Mouse (Mus musculus) megakaryocyte, embryonic 14.5 days (primary cell): Measurements from ENCODE around the gene Cetn3. TPM values are rescaled to one million over a fixed set of nuclear protein-coding genes. Genes with fewer than 3 reads are reported as not detected.

Experiments used
- H3K27me3 ChIP-seq: replicated peaks from 2 replicates; pipeline ENCODE3; 2012; ENCODE audit warnings: inconsistent platforms
- H3K36me3 ChIP-seq: replicated peaks from 2 replicates; pipeline ENCODE3; 2012; ENCODE audit warnings: low read length, inconsistent platforms, mixed read lengths
- H3K4me1 ChIP-seq: 2 replicates; pipeline ENCODE4 v1.6.1; 2012; ENCODE audit warnings: inconsistent platforms
- H3K4me3 ChIP-seq: replicated peaks from 2 replicates; pipeline ENCODE3; 2012; ENCODE audit warnings: moderate library complexity, mild to moderate bottlenecking, inconsistent platforms
- H3K9me3 ChIP-seq: 2 replicates; pipeline ENCODE4 v1.6.1; 2012; ENCODE audit warnings: inconsistent platforms
- FLI1 ChIP-seq: IDR thresholded peaks from 2 replicates; pipeline ENCODE4 v1.6.1; 2012; ENCODE audit warnings: low read length, inconsistent platforms, mixed read lengths
- GATA1 ChIP-seq: IDR thresholded peaks from 3 replicates; pipeline ENCODE4 v1.6.1; 2012; ENCODE audit warnings: mixed read lengths, low read length, inconsistent platforms, borderline replicate concordance
- polyA plus RNA-seq: library from polyadenylated mRNA; stranded (reverse); fragments of >175 nt; gene quantifications from 2 replicates; pipeline ENCODE4 v1.2.3, GENCODE M21; 2012; ENCODE audit warnings: low replicate concordance; ENCODE audit not compliant: insufficient read depth

The Cetn3 gene
- polyA plus RNA-seq: 6.0 TPM in 1 of 2 replicates, not detected in the other

- peak within 1 kb of the TSS; percentile 97 for H3K4me3 ChIP-seq
- no peak for TF ChIP-seq GATA1
- no peak for TF ChIP-seq FLI1
- no peaks in the 10 kb centered on the region for H3K9me3 ChIP-seq
- H3K27me3 ChIP-seq: no peaks in the 10 kb centered on the region
- H3K4me1 ChIP-seq: peaks cover 30% of the 10 kb centered on the region
- H3K36me3 ChIP-seq: peaks cover 37% of the 10 kb centered on the region
These were observed at the start of gene Cetn3 for GRCm38 (mm10) chr13:81782971-81783404. Cetn3 (plus strand) TSS chr13:81783077.

GRCm38 (mm10) chr13:81736606-81737005, 46.3 kb upstream of the Cetn3 start:
- TF ChIP-seq FLI1 (no peak), GATA1 (no peak)
- Histone ChIP-seq H3K4me1 (peaks cover 34% of the 10 kb centered on the region), H3K9me3 (no peaks in the 10 kb centered on the region), H3K36me3 (peaks cover 4% of the 10 kb centered on the region), H3K27me3 (no peaks in the 10 kb centered on the region), H3K4me3 (no peak overlapping the region)

GRCm38 (mm10) chr13:81740898-81741297, 42.0 kb upstream of the Cetn3 start:
- Histone ChIP-seq H3K9me3 (no peaks in the 10 kb centered on the region), H3K4me3 (peak overlapping the region; percentile 53), H3K27me3 (no peaks in the 10 kb centered on the region), H3K36me3 (peaks cover under 1% of the 10 kb centered on the region), H3K4me1 (peaks cover 47% of the 10 kb centered on the region)
- TF ChIP-seq FLI1 (no peak), GATA1 (no peak)

GRCm38 (mm10) chr13:81743391-81744091, 39.3 kb upstream of the Cetn3 start:
- peaks cover 2% of the 10 kb centered on the region; the same call in 1 of the 2 replicates for H3K9me3 ChIP-seq
- no peaks in the 10 kb centered on the region for H3K36me3 ChIP-seq
- H3K4me3 ChIP-seq: no peak overlapping the region
- H3K4me1 ChIP-seq: peaks cover 47% of the 10 kb centered on the region
- H3K27me3 ChIP-seq: no peaks in the 10 kb centered on the region
- TF ChIP-seq GATA1 (no peak), FLI1 (no peak)

GRCm38 (mm10) chr13:81744092-81744396, 38.8 kb upstream of the Cetn3 start:
- H3K4me3 ChIP-seq: no peak overlapping the region
- peaks cover 42% of the 10 kb centered on the region for H3K4me1 ChIP-seq
- no peaks in the 10 kb centered on the region for H3K36me3 ChIP-seq
- TF ChIP-seq FLI1 (no peak), GATA1 (no peak)
- no peaks in the 10 kb centered on the region for H3K27me3 ChIP-seq
- H3K9me3 ChIP-seq: peaks cover 2% of the 10 kb centered on the region; the same call in 1 of the 2 replicates

- Histone ChIP-seq H3K4me1 (peaks cover 11% of the 10 kb centered on the region), H3K27me3 (no peaks in the 10 kb centered on the region), H3K4me3 (no peak overlapping the region), H3K36me3 (peaks cover 7% of the 10 kb centered on the region), H3K9me3 (peaks cover 9% of the 10 kb centered on the region)
- TF ChIP-seq GATA1 (no peak), FLI1 (no peak)
These were observed 28.0 kb upstream of the Cetn3 start for GRCm38 (mm10) chr13:81754878-81755277.

- H3K4me1 ChIP-seq: peaks cover 11% of the 10 kb centered on the region
- H3K27me3 ChIP-seq: no peaks in the 10 kb centered on the region
- H3K36me3 ChIP-seq: peaks cover 5% of the 10 kb centered on the region
- TF ChIP-seq FLI1 (no peak), GATA1 (no peak)
- no peak overlapping the region for H3K4me3 ChIP-seq
- peaks cover 9% of the 10 kb centered on the region for H3K9me3 ChIP-seq
These were observed 27.6 kb upstream of the Cetn3 start for GRCm38 (mm10) chr13:81755324-81755723.

GRCm38 (mm10) chr13:81757058-81757660, 25.7 kb upstream of the Cetn3 start:
- TF ChIP-seq FLI1: no peak
- no peak for TF ChIP-seq GATA1
- Histone ChIP-seq H3K4me1 (peaks cover 17% of the 10 kb centered on the region), H3K27me3 (no peaks in the 10 kb centered on the region), H3K9me3 (peaks cover 9% of the 10 kb centered on the region), H3K36me3 (peaks cover 5% of the 10 kb centered on the region), H3K4me3 (no peak overlapping the region)

GRCm38 (mm10) chr13:81760379-81760778, 22.5 kb upstream of the Cetn3 start:
- H3K36me3 ChIP-seq: peaks cover 2% of the 10 kb centered on the region
- no peak for TF ChIP-seq GATA1
- no peak for TF ChIP-seq FLI1
- peaks cover 2% of the 10 kb centered on the region; the same call in 1 of the 2 replicates for H3K9me3 ChIP-seq
- H3K4me3 ChIP-seq: no peak overlapping the region
- no peaks in the 10 kb centered on the region for H3K27me3 ChIP-seq
- H3K4me1 ChIP-seq: peaks cover 17% of the 10 kb centered on the region

GRCm38 (mm10) chr13:81761566-81762186, 21.2 kb upstream of the Cetn3 start:
- no peaks in the 10 kb centered on the region for H3K36me3 ChIP-seq
- no peaks in the 10 kb centered on the region for H3K9me3 ChIP-seq
- TF ChIP-seq GATA1 (no peak), FLI1 (no peak)
- peaks cover 18% of the 10 kb centered on the region for H3K4me1 ChIP-seq
- H3K27me3 ChIP-seq: no peaks in the 10 kb centered on the region
- H3K4me3 ChIP-seq: peak overlapping the region; percentile 85
